Mouse (Mus musculus) cortical plate, adult 2 months (tissue): ENCODE data around the gene Ssc5d. TPM values are rescaled to one million over a fixed set of nuclear protein-coding genes. Genes with fewer than 3 reads are reported as not detected.

Experiments
- H3K27ac ChIP-seq: fragments of 200-500 bp; 2 replicates; pipeline ENCODE4 v1.5.1; 2012; ENCODE audit warnings: low read length, control low read depth, inconsistent platforms; ENCODE audit not compliant: insufficient read depth
- H3K4me1 ChIP-seq: fragments of 200-500 bp; 2 replicates; pipeline ENCODE4 v1.6.1; 2011; ENCODE audit warnings: low read length; ENCODE audit not compliant: control insufficient read depth, insufficient read depth
- H3K4me3 ChIP-seq: fragments of 200-500 bp; 2 replicates; pipeline ENCODE4 v1.5.1; 2011; ENCODE audit warnings: mild to moderate bottlenecking, low read length, control low read depth; ENCODE audit not compliant: insufficient read depth
- CTCF ChIP-seq: fragments of 200-500 bp; IDR thresholded peaks from 2 replicates; pipeline ENCODE4 v1.5.1; 2011; ENCODE audit warnings: mild to moderate bottlenecking, control low read depth, low read length; ENCODE audit not compliant: insufficient read depth; ENCODE audit errors: extremely low read depth
- POLR2A ChIP-seq: fragments of 200-500 bp; IDR thresholded peaks from 2 replicates; pipeline ENCODE4 v1.6.1; 2011; ENCODE audit warnings: mild to moderate bottlenecking, low read length, control low read depth; ENCODE audit not compliant: insufficient read depth; ENCODE audit errors: extremely low read depth
- polyA plus RNA-seq: library from polyadenylated mRNA; depleted of rRNA; stranded (reverse); fragments of >200 nt; gene quantifications from 2 replicates; pipeline ENCODE4 v1.2.3, GENCODE M21; 2012

The Ssc5d gene
- polyA plus RNA-seq, 1 experiment, result 3.8 TPM

DNA sequence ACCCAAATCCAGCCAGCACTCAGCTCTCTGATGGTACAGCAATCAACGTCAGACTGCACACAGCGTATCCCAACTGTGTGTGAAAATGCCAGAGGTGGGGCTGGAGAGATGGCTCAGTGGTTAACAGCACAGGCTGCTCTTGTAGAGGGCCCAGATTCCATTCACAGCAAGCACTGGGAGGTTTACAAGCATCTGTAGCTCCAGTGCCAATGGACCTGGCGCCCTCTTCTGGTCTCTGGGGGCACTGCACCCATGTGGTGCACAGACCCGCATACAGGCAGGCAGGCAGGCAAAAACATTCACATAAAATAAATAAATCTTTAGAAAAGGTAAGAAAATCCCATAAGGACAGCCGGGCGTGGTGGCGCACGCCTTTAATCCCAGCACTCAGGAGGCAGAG is 24.4 kb upstream of the Ssc5d start:
- H3K4me3 ChIP-seq, result no peak overlapping the region
- no peak overlapping the region for H3K27ac ChIP-seq
- no peak for TF ChIP-seq POLR2A
- 0 out of 2 replicates have a peak, but pooled peaks have one; percentile 22 for TF ChIP-seq CTCF
- peaks cover 2% of the 10 kb centered on the region for H3K4me1 ChIP-seq

DNA sequence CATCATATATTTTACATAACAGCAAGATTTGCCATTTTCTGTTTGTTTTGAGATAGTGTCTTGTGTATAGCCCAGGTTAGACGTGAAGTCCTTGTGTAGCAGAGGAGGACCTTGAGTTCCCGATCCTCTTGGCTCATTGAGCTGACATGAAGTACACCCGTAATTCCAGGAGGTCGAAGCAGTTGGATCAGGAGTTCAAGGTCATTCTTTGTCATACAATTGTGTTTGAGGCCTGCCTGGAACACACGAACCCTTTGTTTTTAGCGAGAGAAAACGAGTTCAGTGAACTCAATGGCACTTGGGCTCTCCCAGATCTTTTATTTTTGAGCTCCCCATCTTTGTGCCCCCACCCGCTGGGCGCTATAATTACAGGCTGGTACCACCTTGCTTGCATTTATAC is 23.2 kb upstream of the Ssc5d start:
- Histone ChIP-seq H3K4me1 (peaks cover 2% of the 10 kb centered on the region), H3K4me3 (no peak overlapping the region), H3K27ac (no peak overlapping the region)
- TF ChIP-seq POLR2A (no peak), CTCF (no peak)

DNA sequence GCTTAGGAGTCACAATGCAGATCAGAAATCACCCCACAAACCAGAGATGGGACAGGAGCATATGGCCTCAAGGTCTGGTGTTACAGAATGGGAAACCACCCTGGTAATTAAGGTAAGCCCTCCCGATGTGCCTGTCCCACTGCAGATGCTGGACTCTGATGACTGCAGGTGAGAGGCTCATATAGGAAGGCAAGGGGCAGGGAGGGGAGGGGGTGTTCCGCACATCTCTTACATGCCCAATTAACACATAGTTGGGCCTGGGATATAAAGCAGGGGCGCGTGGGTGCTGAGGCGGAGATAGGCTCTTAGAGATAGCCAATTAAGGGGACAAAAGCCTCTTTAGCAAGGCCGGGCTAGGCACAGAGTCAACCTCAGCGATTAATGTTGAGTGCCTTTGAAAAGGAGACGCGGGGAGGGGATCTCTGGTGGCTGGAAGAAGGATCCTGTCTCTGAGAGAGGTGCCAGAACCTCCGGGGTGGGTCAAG is 19.1 kb upstream of the Ssc5d start, which contains the start of gene Gm36210:
Gene Gm36210 (minus strand): TSS at position 51 of the 485 bp plus-strand sequence.
- Histone ChIP-seq H3K27ac (no peak within 1 kb of the TSS), H3K4me3 (no peak within 1 kb of the TSS), H3K4me1 (no peaks in the 10 kb centered on the region)
- TF ChIP-seq POLR2A (no peak), CTCF (no peak)

DNA sequence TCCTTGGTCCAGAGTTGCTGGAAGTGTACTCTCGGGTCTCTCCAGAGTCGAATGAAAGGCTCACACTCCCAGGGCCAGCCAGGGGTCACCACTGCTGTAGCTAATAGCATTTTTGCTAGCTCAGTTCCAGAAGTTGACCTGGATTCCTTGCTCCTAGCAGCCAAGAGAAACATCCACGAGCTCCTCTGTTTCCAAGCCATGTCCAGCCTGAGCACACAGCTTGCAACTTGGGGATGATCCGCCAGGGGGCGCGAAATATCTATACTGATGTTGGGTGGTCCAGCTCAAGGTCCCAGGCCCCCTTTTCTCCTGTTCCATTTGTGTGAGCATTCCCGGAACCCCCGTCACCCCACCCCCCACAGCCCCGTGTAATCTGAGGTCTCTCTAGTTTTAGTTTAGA is 14.0 kb upstream of the Ssc5d start:
- no peak overlapping the region for H3K4me3 ChIP-seq
- TF ChIP-seq POLR2A (no peak), CTCF (peak; percentile 46)

DNA sequence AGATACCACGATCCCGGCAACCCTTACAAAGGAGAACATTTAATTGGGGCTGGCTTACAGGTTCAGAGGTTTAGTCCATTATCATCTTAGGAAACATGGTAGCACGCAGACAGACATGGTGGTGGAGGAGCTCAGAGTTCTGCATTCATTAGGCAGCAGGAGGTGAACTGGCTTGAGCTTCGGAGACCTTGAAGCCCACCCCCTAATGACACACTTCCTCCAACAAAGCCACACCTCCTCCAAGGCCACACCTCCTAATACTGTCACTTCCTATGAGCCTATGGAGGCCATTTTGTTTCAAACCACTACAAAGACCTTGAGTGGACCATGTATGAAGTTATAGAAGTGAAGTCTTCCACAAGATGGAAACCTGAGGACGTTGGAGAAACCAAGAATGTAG is 13.3 kb upstream of the Ssc5d start:
- Histone ChIP-seq H3K4me1 (peaks cover 8% of the 10 kb centered on the region; the same call in 1 of the 2 replicates), H3K27ac (no peak overlapping the region), H3K4me3 (no peak overlapping the region)
- TF ChIP-seq CTCF, result no peak
- no peak for TF ChIP-seq POLR2A

More for the DNA sequence above, 14.0 kb upstream of the Ssc5d start:
- Histone ChIP-seq H3K27ac (no peak overlapping the region), H3K4me1 (peaks cover 6% of the 10 kb centered on the region; the same call in 1 of the 2 replicates)

DNA sequence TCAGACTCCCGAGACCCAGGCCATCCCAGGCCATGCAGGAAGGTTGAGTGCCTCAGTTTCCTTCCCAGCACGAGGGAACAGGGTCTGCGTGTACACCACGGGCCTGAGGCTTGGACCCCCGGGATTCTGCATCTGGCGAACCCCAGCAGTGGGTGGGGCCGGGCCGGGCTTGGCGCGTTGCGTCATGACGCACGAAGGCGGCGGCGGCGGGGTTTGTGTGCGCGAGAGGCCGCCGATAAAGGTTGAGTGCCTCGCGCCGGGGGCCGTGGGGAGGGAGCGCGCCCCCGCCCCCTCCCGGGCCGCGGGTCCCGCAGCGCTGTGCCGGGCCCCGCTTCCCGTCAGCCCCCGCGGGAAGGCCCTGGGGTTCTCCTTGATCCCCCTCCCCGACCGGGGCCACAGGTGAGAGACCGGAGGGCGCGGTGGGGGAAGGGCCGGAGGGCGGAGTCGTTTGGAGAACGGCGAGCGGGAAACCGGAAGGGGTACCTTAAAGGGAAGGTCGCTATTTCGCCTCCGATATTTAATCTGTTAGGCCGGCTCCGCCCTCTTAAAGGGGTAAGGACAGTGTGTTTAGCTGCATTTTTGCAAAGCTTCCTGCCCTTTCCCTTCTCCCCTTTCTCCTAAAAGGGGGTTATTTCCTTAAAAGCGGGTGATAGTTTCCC is 10.4 kb upstream of the Ssc5d start, which contains the start of gene Zfp628:
Gene Zfp628 (plus strand): TSS at position 211 of the 659 bp plus-strand sequence.
- H3K4me3 ChIP-seq, result peak within 1 kb of the TSS; percentile 84
- H3K4me1 ChIP-seq, result peaks cover 8% of the 10 kb centered on the region; the same call in 1 of the 2 replicates
- TF ChIP-seq CTCF (no peak), POLR2A (peak; percentile 88)
- H3K27ac ChIP-seq, result peak within 1 kb of the TSS; percentile 88

DNA sequence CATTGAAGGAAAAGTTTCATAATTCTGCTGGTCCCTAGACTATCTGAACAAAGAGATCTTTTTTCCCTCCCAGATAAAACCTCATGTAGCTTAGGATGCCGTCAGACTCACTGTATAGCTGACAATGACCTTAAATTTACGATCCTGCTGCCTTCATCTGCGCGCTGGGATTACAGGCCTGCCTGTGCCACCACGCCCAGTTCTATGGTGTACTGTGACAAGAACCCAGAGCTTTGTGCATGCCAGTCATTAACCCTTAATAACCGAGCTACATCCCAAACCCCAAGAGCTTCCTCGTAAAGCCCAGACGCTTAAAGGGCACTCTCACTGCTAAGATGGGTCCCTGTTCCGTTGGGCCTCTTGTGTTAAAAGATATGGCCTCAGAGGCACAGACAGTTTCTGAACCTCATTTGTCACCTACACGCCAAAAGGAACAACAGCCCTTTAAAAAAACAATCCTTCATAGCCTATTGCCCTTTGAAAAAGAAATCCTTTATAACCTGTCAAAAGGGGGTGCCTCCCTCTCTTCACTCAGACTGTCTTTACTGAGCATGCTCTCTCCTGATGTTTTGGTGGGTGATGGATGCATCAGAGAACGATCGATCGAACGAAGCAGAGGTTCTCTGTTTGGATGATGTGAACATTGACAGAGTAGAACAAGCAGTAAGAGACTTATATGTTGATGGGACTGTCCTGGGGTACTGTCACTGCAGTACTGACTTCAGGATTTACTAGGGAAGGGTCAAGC is 9.7 kb upstream of the Ssc5d start:
- H3K27ac ChIP-seq, result peak overlapping the region; percentile 73
- peaks cover 8% of the 10 kb centered on the region; the same call in 1 of the 2 replicates for H3K4me1 ChIP-seq
- no peak for TF ChIP-seq CTCF
- TF ChIP-seq POLR2A, result 0 out of 2 replicates have a peak, but pooled peaks have one; percentile 9
- peak overlapping the region; percentile 84 for H3K4me3 ChIP-seq

DNA sequence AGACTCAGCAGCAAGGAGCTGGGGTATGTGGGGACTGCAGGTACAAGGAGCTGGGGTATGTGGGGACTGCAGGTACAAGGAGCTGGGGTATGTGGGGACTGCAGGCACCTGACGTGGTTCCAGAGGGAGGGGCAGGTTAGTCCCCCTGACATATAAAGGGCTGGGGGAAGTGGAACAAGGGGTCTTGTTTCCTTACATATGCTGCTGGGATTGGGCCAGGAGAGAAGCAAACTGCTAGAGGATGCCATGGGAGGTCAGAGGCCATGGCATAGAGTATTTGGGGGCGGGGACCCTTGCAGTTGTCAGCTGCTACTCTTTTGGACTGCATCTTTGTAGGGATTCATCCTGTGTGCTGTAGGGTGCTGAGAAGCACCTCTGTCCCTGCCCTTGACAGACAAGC is 8.1 kb upstream of the Ssc5d start:
- Histone ChIP-seq H3K4me3 (no peak overlapping the region), H3K4me1 (peaks cover 10% of the 10 kb centered on the region; the same call in 1 of the 2 replicates), H3K27ac (no peak overlapping the region)
- no peak for TF ChIP-seq CTCF
- TF ChIP-seq POLR2A, result no peak

DNA sequence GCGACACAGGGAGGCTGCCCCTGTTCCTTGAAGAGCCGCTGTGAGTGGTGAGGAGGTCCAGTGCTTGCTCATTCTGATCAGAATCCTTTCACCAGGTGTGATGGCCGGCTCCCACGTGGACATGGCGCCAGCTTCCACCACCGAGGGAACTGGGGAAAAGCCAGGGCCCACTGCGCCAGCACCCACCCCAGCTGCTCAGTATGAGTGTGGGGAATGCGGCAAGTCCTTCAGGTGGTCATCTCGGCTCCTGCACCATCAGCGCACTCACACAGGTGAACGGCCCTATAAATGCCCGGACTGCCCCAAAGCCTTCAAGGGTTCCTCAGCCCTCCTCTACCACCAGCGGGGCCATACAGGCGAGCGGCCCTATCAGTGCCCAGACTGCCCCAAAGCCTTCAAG is 6.9 kb upstream of the Ssc5d start:
- Histone ChIP-seq H3K4me3 (no peak overlapping the region), H3K27ac (no peak overlapping the region), H3K4me1 (peaks cover 10% of the 10 kb centered on the region; the same call in 1 of the 2 replicates)
- TF ChIP-seq CTCF (no peak), POLR2A (no peak)
